Mouse (Mus musculus) embryonic facial prominence, embryonic 10.5 days (tissue): Measurements from ENCODE around the gene Poc1b. TPM values are rescaled to one million over a fixed set of nuclear protein-coding genes. Genes with fewer than 3 reads are reported as not detected.

ENCODE experiments used
- DNase-seq: peaks from one replicate; pipeline ENCODE4 v3.0.0-alpha.2; 2017; ENCODE audit warnings: low spot score
- H3K27ac ChIP-seq: fragments of 300-500 bp; sonication (generic); replicated peaks from 2 replicates; pipeline ENCODE4 v1.5.1; 2016; ENCODE audit warnings: mild to moderate bottlenecking
- H3K27me3 ChIP-seq: fragments of 300-500 bp; sonication (generic); replicated peaks from 2 replicates; pipeline ENCODE4 v1.6.1; 2016; ENCODE audit warnings: low read depth, mild to moderate bottlenecking; ENCODE audit not compliant: poor library complexity, severe bottlenecking
- H3K36me3 ChIP-seq: fragments of 300-500 bp; sonication (generic); replicated peaks from 2 replicates; pipeline ENCODE4 v1.6.1; 2016; ENCODE audit warnings: mild to moderate bottlenecking, moderate library complexity
- H3K4me1 ChIP-seq: fragments of 300-500 bp; sonication (generic); 2 replicates; pipeline ENCODE4 v1.6.1; 2016
- H3K4me3 ChIP-seq: fragments of 300-500 bp; sonication (generic); 2 replicates; pipeline ENCODE4 v1.5.1; 2016; ENCODE audit warnings: mild to moderate bottlenecking, moderate library complexity
- H3K9me3 ChIP-seq: fragments of 300-500 bp; sonication (generic); 2 replicates; pipeline ENCODE4 v1.6.1; 2016; ENCODE audit warnings: mild to moderate bottlenecking
- WGBS: fragments of 180-500 bp; shearing (Covaris S2); methylation state at CpG from one replicate; pipeline ENCODE4 v1.1.7; 2016; 5-methylcytosine and 5-hydroxymethylcytosine counted together
- polyA plus RNA-seq: library from polyadenylated mRNA; unstranded; fragments of >200 nt; fragmentation: Nextera tagmentation; extraction: Ambion mirVana; gene quantifications from 2 replicates; pipeline ENCODE4 v1.2.1, GENCODE M21; 2016

Gene Poc1b
- polyA plus RNA-seq, 1 experiment from 2014 or later, result 32.6 TPM

DNA sequence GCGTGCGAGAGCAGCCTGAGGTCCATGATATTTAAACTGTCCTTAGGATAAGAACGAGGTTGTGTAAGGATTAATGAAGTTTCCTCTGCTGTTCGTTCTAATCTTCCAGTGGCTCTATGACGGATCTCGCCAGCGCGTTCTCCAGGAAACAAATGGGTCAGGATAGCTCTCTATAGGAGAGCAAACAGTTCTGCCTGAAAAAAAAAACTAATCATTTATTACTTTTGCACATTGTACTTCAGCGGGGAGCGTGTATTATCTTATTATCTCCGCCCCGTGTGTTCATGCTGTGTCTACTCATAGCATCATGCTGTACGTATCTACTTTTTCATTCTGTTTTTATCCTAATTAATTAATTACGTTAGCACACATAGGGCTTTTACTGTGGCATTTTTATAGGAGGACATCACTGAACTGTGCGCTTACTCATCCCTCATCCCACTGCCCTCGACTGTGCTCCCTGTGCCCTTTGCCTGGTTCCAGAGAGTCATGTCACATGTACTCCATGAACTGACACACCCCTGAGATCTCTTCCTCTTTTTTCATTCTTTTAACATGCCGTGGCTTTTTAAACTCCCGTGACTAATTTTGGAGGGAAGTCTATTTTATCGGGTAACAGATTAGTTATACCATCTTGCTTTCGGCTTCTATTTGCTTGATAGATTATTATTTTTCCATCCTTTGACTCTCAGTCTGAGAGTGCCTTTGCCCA, 140.1 kb downstream of the Poc1b start:
- Histone ChIP-seq H3K27ac (no peak overlapping the region), H3K4me1 (peaks cover 35% of the 10 kb centered on the region), H3K36me3 (no peaks in the 10 kb centered on the region), H3K4me3 (no peak overlapping the region), H3K9me3 (no peaks in the 10 kb centered on the region), H3K27me3 (no peaks in the 10 kb centered on the region)
- WGBS, result 86% methylated on average over 20 of the region's 20 CpGs
- no peak for DNase-seq

Other genes starting within 250 kb of the Poc1b start
- 92.3 and 101 TPM in 2 replicates for gene Atp2b1, start 192.6 kb upstream of the Poc1b start, polyA plus RNA-seq
- gene Galnt4, start 1.1 kb downstream of the Poc1b start, polyA plus RNA-seq, result 4.1 and 5.4 TPM in 2 replicates
- 0.13 and 0.21 TPM in 2 replicates for gene Phxr2, start 19.3 kb downstream of the Poc1b start, polyA plus RNA-seq
- 122 and 131 TPM in 2 replicates for gene Dusp6, start 156.2 kb downstream of the Poc1b start, polyA plus RNA-seq